Mouse (Mus musculus): ENCODE data around the gene Mier1. TPM values are rescaled to one million over a fixed set of nuclear protein-coding genes. Genes with fewer than 3 reads are reported as not detected.

The Mier1 gene
- polyA plus RNA-seq, 1 experiment from 2014 or later, result 23.6 TPM

- Histone ChIP-seq H3K27me3 (ENCODE audit: control insufficient read depth, insufficient read depth, low read depth, low read length) (no peaks in the 10 kb centered on the region), H3K27ac (ENCODE audit: low read length) (peak overlapping the region; percentile 99), H3K9me3 (replicated peaks; ENCODE audit: control insufficient read depth, low read length) (no peaks in the 10 kb centered on the region), H3K36me3 (ENCODE audit: control insufficient read depth, insufficient read depth) (no peaks in the 10 kb centered on the region), H3K4me2 (ENCODE audit: low read depth, low read length) (peak overlapping the region; percentile 94), H3K4me1 (ENCODE audit: control insufficient read depth, low read depth, low read length) (peaks cover 17% of the 10 kb centered on the region), H3K4me3 (ENCODE audit: low read depth, low read length) (peak overlapping the region; percentile 91), H3K9ac (ENCODE audit: low read depth, low read length) (peak overlapping the region; percentile 93)
- ATAC-seq (ENCODE audit: low read depth), result no peak
- WGBS (ENCODE audit: insufficient replicate concordance), result 8% methylated on average over 11 of the region's 11 CpGs
Measured at GRCm38 (mm10) chr4:103113402-103113801, 788 bp upstream of the Mier1 start.

DNA sequence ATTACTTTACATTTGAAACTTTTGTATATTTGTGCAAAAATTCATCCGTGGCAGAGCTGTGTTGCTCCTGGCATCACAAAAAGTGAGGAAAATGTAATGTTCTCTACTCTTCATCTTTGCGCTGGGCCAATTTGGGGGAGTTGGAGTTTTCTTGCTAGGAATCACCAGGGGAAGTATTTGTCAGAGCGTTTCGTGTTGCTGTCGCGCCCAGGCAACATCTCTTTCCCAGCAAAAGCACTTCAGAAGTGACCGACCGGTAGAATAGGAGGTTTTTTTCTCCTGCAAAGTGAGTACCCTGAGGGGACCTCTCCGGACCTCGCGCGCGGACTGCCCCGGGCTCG, 4.7 kb downstream of the Mier1 start:
- ATAC-seq (ENCODE audit: low read depth), result no peak
- H3K4me2 ChIP-seq (ENCODE audit: low read depth, low read length), result peak overlapping the region; percentile 93
- peaks cover 28% of the 10 kb centered on the region for H3K4me1 ChIP-seq (ENCODE audit: control insufficient read depth, low read depth, low read length)
- H3K4me3 ChIP-seq (ENCODE audit: low read depth, low read length), result peak overlapping the region; percentile 99
- peak overlapping the region; percentile 100 for H3K9ac ChIP-seq (ENCODE audit: low read depth, low read length)
- H3K9me3 ChIP-seq (replicated peaks; ENCODE audit: control insufficient read depth, low read length), result no peaks in the 10 kb centered on the region
- H3K36me3 ChIP-seq (ENCODE audit: control insufficient read depth, insufficient read depth), result no peaks in the 10 kb centered on the region
- WGBS (ENCODE audit: insufficient replicate concordance), result 2% methylated on average over 15 of the region's 15 CpGs
- no peaks in the 10 kb centered on the region for H3K27me3 ChIP-seq (ENCODE audit: control insufficient read depth, insufficient read depth, low read depth, low read length)
- peak overlapping the region; percentile 99 for H3K27ac ChIP-seq (ENCODE audit: low read length)

DNA sequence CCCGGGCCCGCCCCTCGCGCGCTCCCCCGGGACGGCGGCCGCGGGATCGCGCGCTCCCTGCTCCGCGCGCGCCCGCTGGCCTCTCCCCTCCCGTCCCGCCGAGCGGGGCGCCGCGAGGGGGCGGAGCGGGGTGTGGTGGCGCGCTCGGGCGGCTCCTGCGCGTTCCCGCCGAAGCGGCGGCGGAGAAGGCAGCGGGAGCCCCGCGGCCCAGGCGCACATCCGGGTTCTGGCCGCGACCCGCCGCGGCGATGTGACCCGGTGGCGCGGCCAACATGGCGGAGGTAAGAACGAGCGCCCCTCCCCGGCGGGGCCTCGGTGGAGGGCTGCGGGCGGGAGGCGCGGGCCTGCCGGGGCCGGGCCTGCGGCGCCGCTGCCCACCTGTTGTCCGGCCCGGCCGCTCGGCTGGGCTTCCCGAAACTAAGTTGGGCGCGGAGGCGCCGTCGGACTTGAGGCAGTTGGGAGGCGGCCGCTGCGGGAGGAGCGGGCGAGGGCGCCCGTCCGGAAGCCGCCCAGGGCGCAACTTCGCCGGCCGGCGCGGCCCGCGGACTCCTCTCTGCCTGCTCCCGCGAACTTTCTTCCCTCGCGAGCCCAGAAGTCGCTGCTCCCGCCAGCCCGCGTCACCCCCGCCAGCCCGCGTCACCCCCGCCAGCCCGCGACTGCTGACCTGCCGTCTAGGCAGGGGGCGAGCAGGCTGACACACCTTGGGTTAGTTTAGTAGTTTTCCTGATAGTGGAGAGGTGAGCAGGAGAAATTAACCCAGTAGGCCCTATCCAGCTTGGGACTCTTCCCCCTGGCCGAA, 5.2 kb downstream of the Mier1 start:
- H3K27me3 ChIP-seq (ENCODE audit: control insufficient read depth, insufficient read depth, low read depth, low read length), result no peaks in the 10 kb centered on the region
- H3K9ac ChIP-seq (ENCODE audit: low read depth, low read length), result peak overlapping the region; percentile 100
- ATAC-seq (ENCODE audit: low read depth), result peak; percentile 68
- H3K27ac ChIP-seq (ENCODE audit: low read length), result peak overlapping the region; percentile 99
- H3K4me1 ChIP-seq (ENCODE audit: control insufficient read depth, low read depth, low read length), result peaks cover 28% of the 10 kb centered on the region
- peak overlapping the region; percentile 99 for H3K4me3 ChIP-seq (ENCODE audit: low read depth, low read length)
- WGBS (ENCODE audit: insufficient replicate concordance), result under 1% methylated on average over 91 of the region's 111 CpGs
- H3K36me3 ChIP-seq (ENCODE audit: control insufficient read depth, insufficient read depth), result no peaks in the 10 kb centered on the region
- peak overlapping the region; percentile 93 for H3K4me2 ChIP-seq (ENCODE audit: low read depth, low read length)
- no peaks in the 10 kb centered on the region for H3K9me3 ChIP-seq (replicated peaks; ENCODE audit: control insufficient read depth, low read length)

DNA sequence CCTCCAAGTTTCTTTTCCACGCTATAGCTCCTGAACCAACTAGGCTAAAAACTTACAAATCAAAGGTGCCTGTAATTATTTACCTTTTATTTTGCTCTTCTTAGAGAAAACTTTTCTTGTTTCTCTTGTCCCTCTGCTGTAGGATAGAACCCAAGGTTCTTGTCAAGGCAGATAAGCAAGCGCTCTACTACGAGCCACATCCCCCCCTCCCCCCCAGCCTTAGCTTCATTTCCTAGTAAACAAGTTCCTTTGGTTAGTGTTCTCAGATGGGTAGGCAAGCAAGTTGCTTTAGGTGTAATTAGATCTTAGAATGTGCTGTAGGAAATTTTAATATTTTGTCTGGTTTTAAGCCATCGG, 5.8 kb downstream of the Mier1 start:
- WGBS (ENCODE audit: insufficient replicate concordance), result 5% methylated on average over 4 of the region's 4 CpGs
- Histone ChIP-seq H3K9ac (ENCODE audit: low read depth, low read length) (peak overlapping the region; percentile 100), H3K27ac (ENCODE audit: low read length) (peak overlapping the region; percentile 99), H3K4me3 (ENCODE audit: low read depth, low read length) (peak overlapping the region; percentile 99), H3K9me3 (replicated peaks; ENCODE audit: control insufficient read depth, low read length) (no peaks in the 10 kb centered on the region), H3K4me2 (ENCODE audit: low read depth, low read length) (peak overlapping the region; percentile 93), H3K27me3 (ENCODE audit: control insufficient read depth, insufficient read depth, low read depth, low read length) (no peaks in the 10 kb centered on the region), H3K4me1 (ENCODE audit: control insufficient read depth, low read depth, low read length) (peaks cover 26% of the 10 kb centered on the region), H3K36me3 (ENCODE audit: control insufficient read depth, insufficient read depth) (no peaks in the 10 kb centered on the region)
- ATAC-seq (ENCODE audit: low read depth), result peak; percentile 61

GRCm38 (mm10) chr4:103120395-103120794, 6.2 kb downstream of the Mier1 start:
- Histone ChIP-seq H3K4me1 (ENCODE audit: control insufficient read depth, low read depth, low read length) (peaks cover 22% of the 10 kb centered on the region), H3K4me2 (ENCODE audit: low read depth, low read length) (peak overlapping the region; percentile 93), H3K27me3 (ENCODE audit: control insufficient read depth, insufficient read depth, low read depth, low read length) (no peaks in the 10 kb centered on the region), H3K36me3 (ENCODE audit: control insufficient read depth, insufficient read depth) (no peaks in the 10 kb centered on the region), H3K9ac (ENCODE audit: low read depth, low read length) (peak overlapping the region; percentile 100), H3K4me3 (ENCODE audit: low read depth, low read length) (peak overlapping the region; percentile 99), H3K9me3 (replicated peaks; ENCODE audit: control insufficient read depth, low read length) (no peaks in the 10 kb centered on the region), H3K27ac (ENCODE audit: low read length) (peak overlapping the region; percentile 99)
- no peak for ATAC-seq (ENCODE audit: low read depth)
- WGBS (ENCODE audit: insufficient replicate concordance), result 9% methylated on average over 3 of the region's 3 CpGs

GRCm38 (mm10) chr4:103120874-103121389, 6.7 kb downstream of the Mier1 start:
- ATAC-seq (ENCODE audit: low read depth), result no peak
- Histone ChIP-seq H3K9ac (ENCODE audit: low read depth, low read length) (peak overlapping the region; percentile 100), H3K27me3 (ENCODE audit: control insufficient read depth, insufficient read depth, low read depth, low read length) (no peaks in the 10 kb centered on the region), H3K36me3 (ENCODE audit: control insufficient read depth, insufficient read depth) (no peaks in the 10 kb centered on the region), H3K9me3 (replicated peaks; ENCODE audit: control insufficient read depth, low read length) (no peaks in the 10 kb centered on the region), H3K4me1 (ENCODE audit: control insufficient read depth, low read depth, low read length) (peaks cover 20% of the 10 kb centered on the region), H3K4me2 (ENCODE audit: low read depth, low read length) (peak overlapping the region; percentile 93), H3K4me3 (ENCODE audit: low read depth, low read length) (peak overlapping the region; percentile 99), H3K27ac (ENCODE audit: low read length) (peak overlapping the region; percentile 79)
- 44% methylated on average over 9 of the region's 9 CpGs for WGBS (ENCODE audit: insufficient replicate concordance)

- H3K4me2 ChIP-seq (ENCODE audit: low read depth, low read length), result peak overlapping the region; percentile 49
- peak overlapping the region; percentile 1; the same call in 1 of the 2 replicates for H3K9ac ChIP-seq (ENCODE audit: low read depth, low read length)
- H3K36me3 ChIP-seq (ENCODE audit: control insufficient read depth, insufficient read depth), result no peaks in the 10 kb centered on the region
- peaks cover 22% of the 10 kb centered on the region for H3K4me1 ChIP-seq (ENCODE audit: control insufficient read depth, low read depth, low read length)
- H3K27ac ChIP-seq (ENCODE audit: low read length), result peak overlapping the region; percentile 16; the same call in 1 of the 2 replicates
- no peak for ATAC-seq (ENCODE audit: low read depth)
- H3K9me3 ChIP-seq (replicated peaks; ENCODE audit: control insufficient read depth, low read length), result no peaks in the 10 kb centered on the region
- H3K4me3 ChIP-seq (ENCODE audit: low read depth, low read length), result peak overlapping the region; percentile 11
- H3K27me3 ChIP-seq (ENCODE audit: control insufficient read depth, insufficient read depth, low read depth, low read length), result no peaks in the 10 kb centered on the region
- 35% methylated on average over 2 of the region's 2 CpGs for WGBS (ENCODE audit: insufficient replicate concordance)
Measured at GRCm38 (mm10) chr4:103123086-103123485, 8.9 kb downstream of the Mier1 start.

- no peak overlapping the region for H3K27ac ChIP-seq (ENCODE audit: low read length)
- no peak for ATAC-seq (ENCODE audit: low read depth)
Measured at GRCm38 (mm10) chr4:103123606-103124005, 9.4 kb downstream of the Mier1 start.

DNA sequence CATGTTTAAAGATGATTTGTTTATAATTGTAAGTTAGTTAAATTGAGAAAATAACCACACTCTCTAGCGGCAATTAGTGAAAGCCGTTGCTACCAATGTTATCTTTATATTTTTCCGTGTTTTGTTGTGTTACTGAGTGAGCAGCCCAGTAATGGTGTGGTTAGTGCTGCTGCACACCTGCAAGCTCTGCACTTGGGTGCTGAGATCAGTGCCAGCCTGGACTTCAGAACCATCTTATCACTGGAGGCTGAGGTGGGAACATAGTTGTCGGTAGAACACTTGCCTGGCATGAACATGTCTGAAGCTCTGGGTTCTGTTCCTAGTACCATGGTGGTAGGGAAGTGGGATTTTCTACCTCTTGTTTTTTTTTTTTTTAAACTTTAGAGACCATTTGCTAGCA, 12.3 kb downstream of the Mier1 start:
- no peak for ATAC-seq (ENCODE audit: low read depth)
- no peak overlapping the region for H3K4me3 ChIP-seq (ENCODE audit: low read depth, low read length)
- WGBS (ENCODE audit: insufficient replicate concordance), result 65% methylated on average over 4 of the region's 4 CpGs

More at GRCm38 (mm10) chr4:103123606-103124005, 9.4 kb downstream of the Mier1 start:
- Histone ChIP-seq H3K4me2 (ENCODE audit: low read depth, low read length) (no peak overlapping the region), H3K9me3 (replicated peaks; ENCODE audit: control insufficient read depth, low read length) (no peaks in the 10 kb centered on the region), H3K4me1 (ENCODE audit: control insufficient read depth, low read depth, low read length) (peaks cover 21% of the 10 kb centered on the region), H3K4me3 (ENCODE audit: low read depth, low read length) (no peak overlapping the region), H3K36me3 (ENCODE audit: control insufficient read depth, insufficient read depth) (no peaks in the 10 kb centered on the region), H3K9ac (ENCODE audit: low read depth, low read length) (no peak overlapping the region), H3K27me3 (ENCODE audit: control insufficient read depth, insufficient read depth, low read depth, low read length) (no peaks in the 10 kb centered on the region)

More for the DNA sequence above, 12.3 kb downstream of the Mier1 start:
- Histone ChIP-seq H3K9me3 (replicated peaks; ENCODE audit: control insufficient read depth, low read length) (no peaks in the 10 kb centered on the region), H3K4me2 (ENCODE audit: low read depth, low read length) (no peak overlapping the region), H3K9ac (ENCODE audit: low read depth, low read length) (no peak overlapping the region), H3K27me3 (ENCODE audit: control insufficient read depth, insufficient read depth, low read depth, low read length) (no peaks in the 10 kb centered on the region), H3K4me1 (ENCODE audit: control insufficient read depth, low read depth, low read length) (peaks cover 11% of the 10 kb centered on the region), H3K27ac (ENCODE audit: low read length) (no peak overlapping the region), H3K36me3 (ENCODE audit: control insufficient read depth, insufficient read depth) (peaks cover 10% of the 10 kb centered on the region)
